Mouse (Mus musculus): Measurements from ENCODE around the gene Gm37240.

The Gm37240 gene

GRCm38 (mm10) chr3:85677952-85678351, 209.4 kb downstream of the Gm37240 start:
- DNase-seq = peak; percentile 82

GRCm38 (mm10) chr3:85677133-85677532, 210.2 kb downstream of the Gm37240 start:
- peak; percentile 16 for DNase-seq

- DNase-seq = no peak
Observed at GRCm38 (mm10) chr3:85669844-85670243, 217.5 kb downstream of the Gm37240 start.

GRCm38 (mm10) chr3:85667683-85668082, 219.6 kb downstream of the Gm37240 start:
- no peak for DNase-seq

- no peak for DNase-seq
Observed at GRCm38 (mm10) chr3:85666736-85667135, 220.6 kb downstream of the Gm37240 start.

- DNase-seq = no peak
Observed at GRCm38 (mm10) chr3:85666166-85666565, 221.2 kb downstream of the Gm37240 start.

- DNase-seq = no peak
Observed at GRCm38 (mm10) chr3:85664591-85665171, 222.6 kb downstream of the Gm37240 start.

- DNase-seq = no peak
Observed at GRCm38 (mm10) chr3:85663826-85664225, 223.5 kb downstream of the Gm37240 start.

- DNase-seq = no peak
Observed at GRCm38 (mm10) chr3:85661926-85662813, 225.1 kb downstream of the Gm37240 start.

- no peak for DNase-seq
Observed at GRCm38 (mm10) chr3:85659681-85660080, 227.6 kb downstream of the Gm37240 start.

GRCm38 (mm10) chr3:85655538-85655937, 231.8 kb downstream of the Gm37240 start:
- DNase-seq = no peak

GRCm38 (mm10) chr3:85652727-85653665, 234.3 kb downstream of the Gm37240 start:
- DNase-seq = no peak

- peak; percentile 83 for DNase-seq
Observed at GRCm38 (mm10) chr3:85649176-85649575, 238.1 kb downstream of the Gm37240 start.

GRCm38 (mm10) chr3:85645517-85646004, 241.8 kb downstream of the Gm37240 start:
- no peak for DNase-seq

- DNase-seq = no peak
Observed at GRCm38 (mm10) chr3:85644814-85645213, 242.5 kb downstream of the Gm37240 start.

- no peak for DNase-seq
Observed at GRCm38 (mm10) chr3:85641751-85642150, 245.6 kb downstream of the Gm37240 start.

GRCm38 (mm10) chr3:85636716-85637447, 250.4 kb downstream of the Gm37240 start:
- DNase-seq = no peak

- no peak for DNase-seq
Observed at GRCm38 (mm10) chr3:85635591-85635990, 251.7 kb downstream of the Gm37240 start.

GRCm38 (mm10) chr3:85635126-85635419, 252.2 kb downstream of the Gm37240 start:
- no peak for DNase-seq

GRCm38 (mm10) chr3:85634389-85635125, 252.8 kb downstream of the Gm37240 start:
- no peak for DNase-seq

- DNase-seq = no peak
Observed at GRCm38 (mm10) chr3:85633733-85634132, 253.6 kb downstream of the Gm37240 start.

All from heart, adult 11 months (tissue).